Mouse (Mus musculus) kidney, adult 9 months (tissue): ENCODE measurements around the gene Arhgap45.

ENCODE experiments used
- DNase-seq: peaks from one replicate; pipeline ENCODE4 v3.0.0; 2022

The Arhgap45 gene

GRCm38 (mm10) chr10:79987771-79988505 lies 28.5 kb upstream of the Arhgap45 start:
- no peak for DNase-seq

GRCm38 (mm10) chr10:79988506-79989271 lies 27.8 kb upstream of the Arhgap45 start, which contains the start of gene Cnn2:
Gene Cnn2 (plus strand): TSS chr10:79988584.
- peak; percentile 61 for DNase-seq

- no peak for DNase-seq
Observed at GRCm38 (mm10) chr10:79989272-79989786, 27.1 kb upstream of the Arhgap45 start.

- DNase-seq, result no peak
Observed at GRCm38 (mm10) chr10:79989870-79990269, 26.6 kb upstream of the Arhgap45 start.

DNA sequence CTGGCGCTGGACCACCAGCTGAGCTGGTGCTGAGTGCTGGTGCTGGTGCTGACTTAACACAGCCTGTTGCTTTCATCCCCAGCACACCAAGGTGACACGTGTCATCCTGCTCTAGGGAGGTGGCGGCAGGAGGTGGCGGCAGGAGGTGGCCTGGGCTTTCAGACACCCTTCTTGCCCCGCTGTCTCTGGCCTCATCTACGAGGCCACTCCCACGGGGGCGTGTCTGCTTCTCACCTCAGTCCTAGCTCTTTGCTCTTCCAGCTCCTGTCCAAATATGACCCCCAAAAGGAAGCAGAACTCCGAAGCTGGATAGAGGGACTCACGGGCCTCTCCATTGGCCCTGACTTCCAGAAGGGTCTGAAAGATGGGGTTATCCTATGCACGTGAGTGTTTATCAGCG lies 25.4 kb upstream of the Arhgap45 start:
- no peak for DNase-seq

- no peak for DNase-seq
Observed at GRCm38 (mm10) chr10:79991548-79991947, 24.9 kb upstream of the Arhgap45 start.

GRCm38 (mm10) chr10:79994397-79995115 lies 21.9 kb upstream of the Arhgap45 start:
- DNase-seq, result no peak

GRCm38 (mm10) chr10:79995636-79996035 lies 20.8 kb upstream of the Arhgap45 start:
- no peak for DNase-seq

- peak; percentile 97 for DNase-seq
Observed at GRCm38 (mm10) chr10:79996272-79997033, 20.0 kb upstream of the Arhgap45 start, which contains the start of gene Abca7. Gene Abca7 (plus strand): TSS chr10:79996494.

GRCm38 (mm10) chr10:79997034-79997760 lies 19.3 kb upstream of the Arhgap45 start:
- DNase-seq, result peak; percentile 52

GRCm38 (mm10) chr10:79997819-79998218 lies 18.6 kb upstream of the Arhgap45 start:
- no peak for DNase-seq

DNA sequence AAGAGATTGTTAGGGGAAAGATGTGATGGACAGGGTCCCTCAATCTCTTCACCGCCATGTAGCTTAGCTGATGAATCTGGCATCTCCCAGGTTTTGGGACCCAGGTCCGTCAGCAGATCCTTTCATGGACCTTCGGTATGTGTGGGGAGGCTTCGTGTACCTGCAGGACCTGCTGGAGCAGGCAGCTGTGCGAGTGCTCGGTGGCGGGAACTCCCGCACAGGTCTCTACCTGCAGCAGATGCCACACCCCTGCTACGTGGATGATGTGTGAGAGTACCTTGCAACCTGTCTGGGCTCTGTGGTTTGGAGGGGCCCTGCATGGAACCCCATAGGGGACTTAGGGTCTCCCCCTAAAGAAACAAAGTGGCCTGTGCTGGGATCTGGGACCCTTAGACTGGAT lies 14.5 kb upstream of the Arhgap45 start:
- DNase-seq, result no peak

GRCm38 (mm10) chr10:80002829-80003228 lies 13.6 kb upstream of the Arhgap45 start:
- DNase-seq, result no peak

- DNase-seq, result no peak
Observed at GRCm38 (mm10) chr10:80003374-80004232, 12.8 kb upstream of the Arhgap45 start.

- DNase-seq, result no peak
Observed at GRCm38 (mm10) chr10:80004233-80004705, 12.2 kb upstream of the Arhgap45 start.

DNA sequence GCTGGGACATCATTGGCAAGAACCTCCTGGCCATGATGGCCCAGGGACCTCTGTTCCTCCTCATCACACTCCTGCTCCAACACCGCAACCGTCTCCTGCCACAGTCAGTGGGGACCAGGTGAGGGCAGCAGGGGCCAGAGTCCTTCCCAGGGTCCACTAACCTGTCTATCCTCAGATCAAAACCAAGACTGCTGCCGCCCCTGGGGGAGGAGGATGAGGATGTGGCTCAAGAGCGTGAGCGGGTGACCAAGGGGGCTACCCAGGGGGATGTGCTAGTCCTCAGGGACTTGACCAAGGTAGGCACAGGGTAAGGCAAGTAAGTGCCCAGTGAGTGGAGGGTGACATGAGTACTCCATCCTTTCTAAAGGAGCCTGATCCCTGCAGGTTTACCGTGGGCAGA lies 4.7 kb upstream of the Arhgap45 start:
- no peak for DNase-seq

DNA sequence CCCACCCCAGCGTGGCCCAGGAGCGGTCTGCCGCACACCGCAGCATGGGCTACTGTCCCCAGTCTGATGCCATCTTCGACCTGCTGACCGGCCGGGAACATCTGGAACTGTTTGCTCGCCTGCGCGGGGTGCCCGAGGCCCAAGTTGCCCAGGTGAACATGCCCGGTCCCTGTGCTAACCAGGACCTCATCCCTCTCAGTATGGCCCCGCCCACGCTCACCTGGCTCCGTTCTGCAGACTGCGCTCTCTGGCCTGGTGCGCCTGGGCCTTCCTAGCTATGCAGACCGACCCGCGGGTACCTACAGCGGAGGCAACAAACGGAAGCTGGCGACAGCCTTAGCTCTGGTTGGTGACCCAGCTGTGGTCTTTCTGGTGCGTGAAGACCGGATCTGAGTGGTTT lies 2.8 kb upstream of the Arhgap45 start:
- no peak for DNase-seq

- DNase-seq, result no peak
Observed at GRCm38 (mm10) chr10:80014484-80015290, 1.8 kb upstream of the Arhgap45 start.

DNA sequence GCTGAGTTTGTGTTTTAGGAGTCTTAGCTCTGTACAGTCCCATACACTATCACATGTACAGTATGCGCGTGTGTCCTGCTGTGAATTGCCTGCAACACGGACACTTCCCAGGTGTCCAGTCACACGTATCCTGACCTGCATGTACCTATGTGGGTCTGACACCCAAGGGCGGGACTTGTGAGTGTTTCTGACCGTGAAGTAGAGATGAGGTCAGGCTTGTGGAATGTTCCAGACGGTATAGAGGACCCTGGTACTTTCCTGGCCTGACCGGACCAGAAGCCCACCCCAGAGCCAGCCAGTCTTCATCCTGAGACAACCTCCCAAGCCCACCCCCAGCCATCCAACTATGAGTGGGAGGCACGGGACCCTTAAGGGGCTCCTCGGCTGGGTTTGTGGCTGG lies 870 bp upstream of the Arhgap45 start:
- no peak for DNase-seq

DNA sequence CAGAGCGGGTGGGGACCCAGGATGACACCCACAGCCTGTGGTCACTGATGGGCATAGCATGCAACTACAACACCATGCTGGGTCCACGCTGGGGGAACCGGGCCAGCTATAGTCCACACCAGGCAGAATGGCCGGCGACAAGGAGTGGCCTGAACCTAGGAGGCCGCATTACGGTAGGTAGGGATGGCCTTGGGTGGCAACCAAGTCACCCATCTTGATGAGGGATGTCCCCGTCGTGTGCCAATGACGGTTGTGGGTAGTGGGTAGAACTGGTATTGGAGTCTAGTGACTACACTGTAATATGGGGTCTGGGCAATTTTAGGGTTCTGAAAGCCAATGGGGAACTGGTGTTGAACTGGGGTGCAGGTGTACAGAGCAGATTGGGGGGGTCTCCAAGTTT lies 478 bp downstream of the Arhgap45 start:
- DNase-seq, result no peak
